Mouse (Mus musculus): Measurements from ENCODE around the gene Twist2.

The Twist2 gene

DNA sequence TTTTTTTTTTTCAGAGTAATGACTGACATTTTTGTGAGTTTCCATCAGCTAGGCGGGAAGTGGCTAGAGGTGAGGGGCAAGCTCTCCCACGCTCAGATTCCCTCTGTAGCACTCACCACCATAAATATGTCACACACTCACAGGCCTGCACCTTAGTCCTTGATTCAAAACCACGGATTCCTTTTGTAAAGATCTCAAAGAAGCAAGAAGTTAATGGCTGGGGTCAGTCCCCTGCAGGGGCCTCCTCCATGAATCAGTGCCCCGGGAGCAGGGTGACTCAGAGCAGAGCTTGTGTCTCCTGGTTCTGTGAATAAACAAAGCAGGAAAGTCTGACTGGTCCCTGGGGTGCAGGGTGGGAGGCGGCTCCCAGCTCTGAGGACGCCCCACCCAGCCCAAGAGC, 15.3 kb downstream of the Twist2 start:
- no peak for DNase-seq (ENCODE audit: extremely low spot score, low read depth, low spot score)

DNA sequence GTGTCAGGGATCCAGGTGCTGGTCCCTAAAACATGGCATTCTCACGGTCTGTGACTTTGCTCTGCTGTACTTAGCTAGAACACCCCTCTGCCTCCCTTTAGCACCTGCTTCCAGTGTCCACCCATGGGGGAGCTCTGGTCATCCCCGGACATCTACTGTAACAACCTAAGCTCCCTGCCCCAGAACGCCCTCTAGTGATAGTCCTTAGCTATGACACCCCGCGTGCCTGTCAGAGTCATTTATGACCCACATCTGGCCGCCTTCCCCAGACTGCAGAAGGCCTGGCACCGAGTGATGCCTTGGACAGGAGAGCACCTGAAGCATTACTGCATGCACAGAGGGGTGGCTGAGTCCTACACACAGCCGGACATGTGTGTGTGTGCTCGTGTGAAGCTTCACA, 18.0 kb downstream of the Twist2 start:
- no peak for DNase-seq (ENCODE audit: extremely low spot score, low read depth, low spot score)

DNA sequence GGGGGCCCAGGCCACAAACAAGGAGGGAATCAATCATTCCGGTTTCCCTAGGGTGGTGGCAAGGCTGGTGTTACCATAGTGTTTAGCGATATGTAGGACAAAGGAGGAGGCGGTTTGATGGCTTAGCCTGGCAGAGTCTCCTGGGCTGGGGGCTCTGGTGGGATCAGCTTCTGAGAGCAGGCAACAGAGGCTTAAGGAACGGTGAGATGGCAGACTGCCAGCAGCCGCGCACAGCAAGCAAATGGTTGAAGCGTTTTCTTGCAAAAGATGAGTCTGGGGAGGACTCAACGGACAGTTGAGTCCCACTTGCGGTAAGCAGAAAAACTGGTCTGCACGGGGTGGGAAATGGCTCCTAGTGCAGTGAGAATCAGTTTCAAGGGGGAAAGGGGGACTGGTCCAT, 19.3 kb downstream of the Twist2 start:
- no peak for DNase-seq (ENCODE audit: extremely low spot score, low read depth, low spot score)

DNA sequence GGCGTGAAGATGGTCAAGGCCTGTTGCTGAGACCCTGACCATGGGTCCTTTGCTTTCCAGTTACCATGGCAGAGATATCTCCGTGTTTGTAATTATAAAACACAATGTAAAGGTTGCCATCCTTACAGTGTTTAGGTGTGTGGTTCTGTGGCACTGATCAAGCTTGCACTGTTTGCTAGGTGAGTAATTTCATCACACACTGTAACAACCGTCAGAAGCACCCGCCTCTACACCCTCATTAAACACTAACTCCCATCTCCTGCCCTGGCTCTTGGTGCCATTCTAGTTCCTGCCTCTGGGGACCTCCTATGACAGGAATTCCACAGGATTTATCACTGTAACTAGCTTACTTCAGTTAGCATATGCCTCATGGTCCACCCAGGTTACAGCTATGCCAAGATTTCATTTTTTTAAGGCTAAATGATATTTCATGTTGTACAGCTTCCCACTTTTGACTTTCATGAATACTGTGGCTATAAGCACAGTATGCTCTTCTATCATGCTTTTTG, 21.1 kb downstream of the Twist2 start:
- DNase-seq (ENCODE audit: extremely low spot score, low read depth, low spot score), result no peak

DNA sequence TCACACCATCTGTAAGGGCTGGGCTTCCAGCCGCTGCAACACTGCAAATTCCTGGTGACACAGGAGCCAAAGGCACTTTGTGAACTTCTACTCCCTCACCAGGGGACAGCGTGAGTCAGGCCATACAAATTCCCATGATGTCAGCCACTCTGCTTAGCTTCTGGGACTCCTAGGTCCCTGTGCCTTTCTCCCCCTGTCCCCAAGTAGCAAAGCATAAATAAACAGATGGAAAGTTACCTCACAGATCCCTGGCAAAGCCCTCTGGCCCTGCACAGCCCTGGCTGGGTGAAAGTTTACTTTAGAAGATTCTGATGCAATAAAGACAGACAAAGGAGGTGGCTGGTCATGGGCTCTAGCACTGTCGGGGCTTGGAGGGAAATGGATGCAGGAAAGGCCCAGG, 22.3 kb downstream of the Twist2 start:
- no peak for DNase-seq (ENCODE audit: extremely low spot score, low read depth, low spot score)

DNA sequence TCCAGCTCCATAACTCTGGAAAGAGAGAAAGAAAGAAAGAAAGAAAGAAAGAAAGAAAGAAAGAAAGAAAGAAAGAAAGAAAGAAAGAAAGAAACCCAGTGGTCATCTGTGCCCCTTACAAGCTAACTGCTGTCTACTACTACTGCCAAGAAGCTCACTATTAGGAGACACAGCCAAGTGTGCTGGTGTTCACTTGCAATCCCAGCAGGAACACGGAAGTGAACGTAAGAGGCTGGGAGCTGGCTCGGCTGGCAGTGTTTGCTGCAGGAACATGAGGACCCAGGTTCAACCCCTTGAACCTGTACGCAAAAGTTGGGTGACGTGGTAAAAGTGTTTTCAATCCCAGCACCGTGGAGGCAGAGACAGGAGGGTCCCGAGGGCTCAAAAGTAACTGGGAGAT, 22.7 kb downstream of the Twist2 start:
- no peak for DNase-seq (ENCODE audit: extremely low spot score, low read depth, low spot score)

DNA sequence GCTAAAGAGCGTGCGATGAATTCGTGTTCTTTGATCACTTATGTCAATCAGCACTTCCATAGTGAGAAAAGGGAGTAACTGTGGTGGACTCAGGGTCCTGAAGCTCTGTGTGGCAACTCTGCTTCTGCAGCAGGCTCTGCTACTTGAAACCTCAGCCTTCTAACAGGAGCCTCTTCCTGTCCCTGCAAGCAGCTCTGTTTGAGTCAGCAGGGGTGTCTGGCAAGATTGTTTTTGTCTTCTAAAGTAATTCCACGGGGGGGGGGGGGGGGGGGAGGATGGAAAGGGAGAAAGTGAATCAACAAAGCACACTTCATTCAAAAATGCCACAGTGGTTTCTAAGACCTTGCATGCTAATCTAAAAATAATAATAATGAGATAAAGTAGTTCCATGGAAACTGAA, 24.0 kb downstream of the Twist2 start:
- no peak for DNase-seq (ENCODE audit: extremely low spot score, low read depth, low spot score)

DNA sequence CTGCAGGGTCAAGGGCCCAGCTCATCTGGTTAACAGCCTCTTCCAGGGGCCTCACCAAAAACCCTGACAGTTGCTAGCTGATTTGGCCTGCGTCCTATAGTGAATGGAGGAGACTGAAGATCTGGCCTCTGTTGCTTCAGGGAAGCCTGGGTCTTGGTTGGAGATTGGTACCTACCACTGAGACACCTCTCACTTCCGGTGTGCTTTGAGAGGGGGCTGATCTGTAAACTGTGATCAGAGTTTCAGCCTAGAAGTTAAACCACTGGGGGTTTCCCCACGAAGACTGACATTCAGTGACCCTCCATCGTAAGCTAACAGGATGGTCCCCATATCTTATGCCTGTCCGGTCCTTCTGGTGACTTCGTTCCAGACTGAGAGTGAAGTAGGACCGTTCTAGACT, 30.7 kb downstream of the Twist2 start:
- DNase-seq (ENCODE audit: extremely low spot score, low read depth, low spot score), result no peak

DNA sequence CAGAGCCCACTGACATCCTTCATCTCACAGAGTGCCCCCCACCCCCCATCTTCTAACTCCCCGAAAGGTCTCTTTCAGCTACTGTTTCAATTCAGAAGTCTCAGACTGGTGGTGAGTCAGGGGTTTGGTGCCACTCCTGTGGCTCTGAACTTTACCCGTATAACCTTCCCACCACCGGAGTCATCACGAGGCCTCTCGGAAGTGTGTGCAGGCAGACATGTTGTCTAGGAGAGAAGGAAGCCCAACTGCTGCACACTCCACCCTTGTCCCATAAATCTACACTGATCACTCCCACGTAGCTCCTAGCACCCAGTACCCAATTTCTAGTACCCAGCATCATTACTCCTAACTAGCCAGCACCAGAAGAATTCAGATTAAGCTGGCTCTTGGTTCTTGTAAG, 38.3 kb downstream of the Twist2 start:
- DNase-seq (ENCODE audit: extremely low spot score, low read depth, low spot score), result no peak

DNA sequence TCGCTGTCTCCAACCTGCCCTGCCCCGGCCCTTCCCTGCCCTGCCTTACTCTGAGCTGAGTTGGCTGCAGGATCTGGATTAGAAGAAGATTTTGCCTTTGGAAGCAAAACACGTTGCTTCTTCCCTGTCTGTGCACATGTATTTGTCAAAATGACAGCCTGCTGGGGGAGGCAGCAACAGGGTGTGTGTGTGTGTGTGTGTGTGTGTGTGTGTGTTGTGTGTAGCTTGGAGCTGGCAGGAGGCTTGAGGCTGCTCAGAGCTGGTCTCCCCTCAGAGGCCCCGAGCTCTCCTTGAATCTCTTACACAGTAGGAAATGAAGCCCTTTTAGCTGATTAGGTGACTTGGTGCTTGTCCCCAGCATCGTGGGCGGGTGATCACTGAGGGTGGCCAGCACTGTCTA, 38.7 kb downstream of the Twist2 start:
- no peak for DNase-seq (ENCODE audit: extremely low spot score, low read depth, low spot score)

DNA sequence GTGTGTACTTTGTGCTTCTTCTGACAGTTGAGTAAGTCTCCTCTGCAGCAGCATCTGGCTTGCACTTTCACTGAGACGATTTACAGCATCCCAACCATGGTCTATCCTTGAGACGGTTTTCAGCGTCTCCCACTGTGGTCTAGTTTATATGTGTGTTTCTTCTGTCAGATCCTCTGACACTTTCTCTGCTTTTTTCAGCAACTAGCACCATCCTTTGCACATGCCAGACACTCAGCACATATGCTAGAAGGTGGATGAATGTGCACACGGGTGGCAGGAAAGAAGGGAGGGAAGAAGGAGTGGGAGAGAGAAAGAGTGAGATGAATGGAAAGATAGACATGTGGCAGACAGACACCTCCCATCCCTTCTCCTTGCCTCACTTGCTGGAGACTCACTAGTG, 43.0 kb downstream of the Twist2 start:
- DNase-seq (ENCODE audit: extremely low spot score, low read depth, low spot score), result no peak

DNA sequence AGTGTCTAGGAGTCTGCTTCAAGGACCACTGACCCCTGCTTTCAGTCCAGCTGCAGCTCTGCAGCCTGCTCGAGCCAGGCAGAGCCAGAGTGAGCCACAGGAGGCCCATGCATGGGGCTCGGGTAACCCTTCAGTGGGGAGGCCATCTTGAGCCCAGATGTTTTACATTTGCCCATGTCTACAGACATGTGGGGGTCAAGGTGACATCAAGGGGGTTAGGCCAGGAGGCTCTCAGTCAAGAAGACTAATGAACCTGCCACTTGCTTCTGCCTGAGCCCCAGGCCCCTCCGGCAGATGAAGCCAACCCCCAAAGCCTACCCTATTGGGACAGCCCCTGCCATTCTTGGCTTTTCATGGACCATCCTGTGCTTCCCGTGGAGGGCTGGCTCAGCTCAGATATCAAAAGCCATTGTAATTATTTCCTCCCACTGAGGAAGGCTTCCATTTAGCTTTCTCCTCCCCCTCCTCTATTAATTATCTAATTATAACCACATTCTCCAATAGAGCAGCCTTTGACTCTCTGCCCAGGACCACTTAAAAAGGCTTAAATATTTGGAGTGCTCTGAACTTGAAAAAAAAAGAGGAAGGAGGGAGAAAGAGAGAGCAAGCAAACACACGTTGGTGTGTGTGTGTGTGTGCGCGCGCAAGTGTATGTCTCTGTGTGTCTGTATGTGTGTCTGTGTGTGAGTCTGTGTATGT, 43.6 kb downstream of the Twist2 start:
- peak; percentile 71 for DNase-seq (ENCODE audit: extremely low spot score, low read depth, low spot score)

DNA sequence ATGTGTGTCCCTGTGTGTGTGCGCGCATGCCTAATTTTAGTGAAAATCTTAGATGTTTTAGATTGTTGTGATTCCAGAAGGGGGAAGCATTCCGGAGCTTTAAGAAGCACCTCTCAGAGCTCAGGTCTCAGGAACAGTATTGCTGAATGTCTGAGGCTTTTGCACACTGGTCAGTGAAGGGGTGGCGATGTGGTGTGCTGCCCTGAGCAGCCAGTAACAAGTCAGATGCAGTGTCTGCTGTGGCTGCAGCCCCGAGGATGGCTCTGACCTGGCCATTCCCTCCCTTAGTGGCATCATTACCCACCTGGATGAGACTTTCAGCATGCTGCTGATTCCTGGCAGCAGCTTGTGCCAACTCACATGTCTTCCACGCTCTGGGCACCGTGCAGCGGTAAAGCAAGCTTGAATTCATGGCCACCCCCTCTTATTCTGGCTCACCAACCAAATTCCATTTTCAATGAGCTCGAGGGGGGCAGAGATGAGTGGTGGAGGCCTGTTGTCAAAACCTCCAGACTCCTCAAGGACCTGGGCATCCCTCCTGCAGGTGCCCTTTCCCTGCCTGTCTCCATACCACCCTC, 44.2 kb downstream of the Twist2 start:
- no peak for DNase-seq (ENCODE audit: extremely low spot score, low read depth, low spot score)

DNA sequence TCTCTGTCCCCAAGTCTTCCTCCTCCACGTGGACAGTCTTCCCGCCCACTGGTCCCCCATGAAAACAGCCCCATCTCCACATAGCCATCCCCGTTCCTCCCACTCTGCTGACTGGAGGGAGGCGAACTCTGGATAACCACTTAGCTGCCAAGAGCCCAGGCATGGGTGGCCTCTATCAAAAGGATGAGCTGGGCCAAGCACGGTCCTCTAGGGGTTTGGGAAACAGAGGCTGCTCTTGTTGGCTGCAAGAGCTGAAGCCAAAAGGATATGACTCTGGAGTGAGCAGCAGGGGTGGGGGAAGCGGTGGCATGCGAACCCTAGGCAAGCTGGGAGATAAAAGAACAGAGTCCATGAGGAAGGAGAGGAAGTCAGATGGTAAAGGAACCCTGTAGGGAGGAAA, 50.0 kb downstream of the Twist2 start:
- no peak for DNase-seq (ENCODE audit: extremely low spot score, low read depth, low spot score)

DNA sequence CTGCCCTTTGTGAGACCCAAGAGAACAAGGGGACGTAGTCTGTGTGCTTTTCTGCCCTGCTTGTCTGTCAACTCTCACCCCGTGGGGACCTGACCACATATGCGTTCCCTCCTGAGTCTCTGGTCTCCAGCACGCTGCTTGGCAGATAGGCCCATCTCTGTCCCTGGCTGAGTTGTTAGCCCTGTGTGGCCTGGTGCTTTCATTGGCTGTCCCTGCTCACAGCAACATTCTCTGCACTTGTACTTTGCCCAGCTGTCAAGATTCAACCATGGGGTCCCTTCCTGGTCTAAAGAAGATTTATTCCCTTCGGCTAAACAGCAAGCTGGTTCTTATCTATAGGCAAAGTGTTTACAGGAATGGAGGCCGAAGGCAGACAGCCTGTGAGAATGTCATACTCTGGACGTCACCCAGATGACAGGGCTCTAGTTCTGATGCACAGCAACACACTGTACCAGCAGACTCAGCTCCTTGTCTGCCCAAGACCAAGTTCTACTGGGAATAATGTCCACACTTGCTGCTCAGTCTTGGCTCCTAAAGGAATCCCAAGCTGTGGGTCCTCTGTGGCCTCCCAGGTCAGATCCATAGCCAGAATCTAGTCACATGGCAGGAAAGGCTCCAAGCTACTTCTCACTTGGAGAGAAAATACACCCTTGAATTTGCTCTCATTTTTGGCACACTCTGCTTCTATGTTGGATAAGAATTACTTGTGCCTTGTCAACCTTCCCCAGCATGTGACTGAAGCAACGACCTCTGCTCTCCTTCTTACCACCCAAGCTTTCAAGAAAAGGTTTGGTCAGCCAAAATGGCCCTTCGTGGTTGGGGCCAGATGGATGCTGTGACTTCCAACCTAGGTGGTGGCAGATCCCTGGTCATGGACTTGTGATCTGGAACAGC, 55.8 kb downstream of the Twist2 start:
- no peak for DNase-seq (ENCODE audit: extremely low spot score, low read depth, low spot score)

DNA sequence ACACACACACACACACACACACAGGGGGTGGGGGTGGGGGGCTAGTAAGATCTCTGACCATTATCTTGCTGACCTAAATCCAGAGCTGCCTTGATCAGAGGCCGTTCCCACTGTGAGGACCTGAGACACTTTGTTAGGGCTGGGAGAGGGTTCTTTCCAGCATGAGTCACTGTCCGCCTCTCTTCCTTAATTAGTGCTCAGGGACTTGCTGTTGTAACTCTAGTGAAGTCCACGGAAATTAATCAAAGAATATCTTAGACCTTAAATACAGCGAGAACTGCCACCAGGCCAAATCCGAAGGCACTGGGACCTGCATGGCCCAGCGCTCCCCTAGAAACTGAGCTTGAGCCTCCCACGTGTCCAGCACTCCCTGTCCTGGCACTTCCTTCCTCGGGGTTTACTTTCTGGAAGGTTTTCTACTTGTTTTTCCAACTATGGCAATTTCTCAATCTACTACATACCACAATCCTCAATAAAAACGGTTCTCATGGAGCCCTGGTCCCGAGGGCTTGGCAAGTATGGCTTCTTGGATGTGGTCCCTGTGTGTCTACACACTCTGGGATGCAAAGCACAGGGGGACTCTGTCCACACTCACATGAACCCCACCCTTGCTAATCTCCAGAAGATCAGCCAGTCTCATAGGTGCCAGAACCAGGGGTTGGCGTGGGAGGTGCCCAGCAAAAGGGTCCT, 57.0 kb downstream of the Twist2 start:
- no peak for DNase-seq (ENCODE audit: extremely low spot score, low read depth, low spot score)

DNA sequence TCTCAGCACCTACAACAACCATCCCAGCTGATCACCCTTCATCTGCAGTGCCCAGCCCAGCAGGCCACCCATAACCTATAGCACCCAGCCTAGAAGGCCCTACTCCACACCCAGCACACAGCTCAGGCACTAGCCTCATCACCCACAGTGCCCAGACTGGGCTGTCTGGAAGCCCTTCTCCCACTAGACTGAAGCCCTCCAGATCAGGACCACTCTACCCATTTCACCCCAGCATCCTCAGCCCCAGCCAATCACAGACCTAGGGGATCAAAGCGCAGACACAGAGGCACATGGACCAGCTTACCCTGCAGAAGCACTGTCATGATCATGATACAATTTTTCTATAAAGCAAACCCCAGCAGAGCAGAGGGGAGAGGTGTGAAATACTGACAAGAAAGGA, 57.6 kb downstream of the Twist2 start:
- no peak for DNase-seq (ENCODE audit: extremely low spot score, low read depth, low spot score)

DNA sequence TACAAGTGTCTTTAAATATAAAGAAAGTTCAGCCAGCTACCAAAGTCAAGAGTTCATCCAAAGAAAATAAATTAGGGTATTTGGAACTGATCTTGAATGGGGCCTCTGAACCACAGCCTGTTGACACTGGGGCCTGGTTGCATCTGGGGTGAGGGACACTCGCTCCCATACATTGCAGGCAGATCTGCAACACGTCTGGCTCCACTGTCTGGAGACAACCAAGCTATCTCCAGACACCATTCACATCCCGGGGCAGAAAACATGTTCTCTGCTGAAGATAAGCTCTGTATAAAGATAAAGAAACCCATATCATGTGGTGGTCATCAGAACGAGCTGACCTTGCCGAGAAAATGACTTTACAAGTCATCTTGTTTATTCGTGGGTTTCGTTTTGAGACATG, 60.2 kb downstream of the Twist2 start:
- DNase-seq (ENCODE audit: extremely low spot score, low read depth, low spot score), result no peak

DNA sequence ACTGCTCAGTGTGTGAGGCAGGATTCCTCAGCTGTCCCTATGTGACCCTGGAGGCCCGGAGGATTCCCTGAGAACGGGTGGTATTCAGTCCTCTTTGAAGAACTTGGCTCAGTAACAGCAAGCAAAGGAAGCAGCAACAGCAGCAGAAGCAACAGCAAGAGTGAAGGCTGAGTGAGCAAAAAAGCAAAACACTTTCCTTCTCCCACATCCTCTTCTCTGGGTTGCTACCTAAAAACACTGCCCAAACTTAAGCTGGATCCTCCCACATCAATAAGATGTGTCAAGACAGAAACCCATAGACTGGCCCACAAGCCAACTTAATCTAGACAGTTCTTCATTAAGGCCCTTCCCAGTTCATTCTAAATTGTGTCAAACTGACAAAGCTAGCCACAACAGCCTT, 64.7 kb downstream of the Twist2 start:
- DNase-seq (ENCODE audit: extremely low spot score, low read depth, low spot score), result no peak

DNA sequence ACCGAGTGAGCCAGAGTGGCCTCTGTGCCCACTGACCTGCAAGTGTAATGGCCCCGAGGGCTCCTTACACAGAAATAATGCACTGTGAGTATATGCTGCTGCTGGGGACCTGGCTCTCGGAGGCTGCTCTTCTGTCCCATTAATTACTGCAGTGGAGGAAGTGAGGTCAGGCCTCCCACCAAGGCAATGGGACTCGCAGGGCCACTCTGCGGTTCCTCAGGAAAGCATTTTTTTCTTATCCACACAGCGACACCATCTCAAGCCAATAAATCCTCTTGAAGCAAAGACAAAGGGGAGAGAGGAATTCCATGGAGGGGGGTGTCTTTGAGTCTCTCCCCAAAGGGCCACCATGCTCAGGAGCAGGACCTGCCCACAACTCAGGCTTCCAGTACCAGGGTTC, 69.8 kb downstream of the Twist2 start:
- no peak for DNase-seq (ENCODE audit: extremely low spot score, low read depth, low spot score)

DNA sequence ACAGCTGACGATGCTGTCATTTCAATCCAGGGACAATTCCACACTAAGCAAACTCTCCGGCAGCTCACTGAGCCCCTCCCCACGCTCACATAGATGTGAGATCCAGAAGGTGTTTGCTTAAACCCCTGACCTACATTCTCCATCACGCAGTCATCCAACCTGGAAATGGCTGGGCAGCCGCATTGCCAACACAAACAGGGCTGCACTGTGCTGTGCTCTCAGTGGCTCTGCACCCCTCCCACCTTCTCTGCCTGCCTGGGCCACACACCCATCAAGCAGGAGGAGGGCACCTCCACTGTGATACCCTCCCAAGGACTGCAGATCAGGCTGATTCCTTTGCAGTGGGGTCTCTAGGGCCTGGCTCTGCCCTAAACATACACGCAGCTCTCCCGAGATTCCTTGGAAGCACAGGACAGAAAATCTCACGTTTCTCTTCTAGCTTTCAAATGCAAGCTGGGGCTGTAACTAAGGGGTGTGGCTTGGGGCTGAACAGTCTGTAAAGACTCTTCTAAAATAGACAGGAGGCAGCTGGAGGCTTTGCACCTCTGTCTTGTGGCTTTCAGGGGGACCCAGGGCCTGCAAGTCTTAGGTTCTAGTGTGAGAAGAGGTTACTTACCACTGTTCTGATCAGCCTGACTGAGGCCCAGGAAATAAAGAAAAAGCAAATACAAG, 71.3 kb downstream of the Twist2 start:
- DNase-seq (ENCODE audit: extremely low spot score, low read depth, low spot score), result no peak
